Mouse (Mus musculus) brown adipose tissue, adult 24 weeks (tissue): ENCODE measurements around the gene Adk. TPM values are rescaled to one million over a fixed set of nuclear protein-coding genes. Genes with fewer than 3 reads are reported as not detected.

Source experiments
- H3K27ac ChIP-seq: fragments of 200-500 bp; replicated peaks from 2 replicates; pipeline ENCODE4 v1.5.1; 2012; ENCODE audit warnings: low read depth, mild to moderate bottlenecking, low read length
- H3K4me1 ChIP-seq: fragments of 200-500 bp; 2 replicates; pipeline ENCODE4 v1.6.1; 2012; ENCODE audit warnings: low read length, mixed read lengths; ENCODE audit not compliant: control insufficient read depth, insufficient read depth, insufficient read length
- H3K4me3 ChIP-seq: fragments of 200-500 bp; 2 replicates; pipeline ENCODE4 v1.5.1; 2012; ENCODE audit warnings: low read depth, mild to moderate bottlenecking, low read length, moderate library complexity; ENCODE audit not compliant: insufficient read depth
- polyA plus RNA-seq: library from polyadenylated mRNA; stranded (reverse); fragments of >200 nt; gene quantifications from 2 replicates; pipeline ENCODE4 v1.2.4, GENCODE M21; 2012; ENCODE audit not compliant: missing spikeins, insufficient read depth, insufficient read length

The Adk gene
- 138 and 145 TPM in 2 replicates for polyA plus RNA-seq

DNA sequence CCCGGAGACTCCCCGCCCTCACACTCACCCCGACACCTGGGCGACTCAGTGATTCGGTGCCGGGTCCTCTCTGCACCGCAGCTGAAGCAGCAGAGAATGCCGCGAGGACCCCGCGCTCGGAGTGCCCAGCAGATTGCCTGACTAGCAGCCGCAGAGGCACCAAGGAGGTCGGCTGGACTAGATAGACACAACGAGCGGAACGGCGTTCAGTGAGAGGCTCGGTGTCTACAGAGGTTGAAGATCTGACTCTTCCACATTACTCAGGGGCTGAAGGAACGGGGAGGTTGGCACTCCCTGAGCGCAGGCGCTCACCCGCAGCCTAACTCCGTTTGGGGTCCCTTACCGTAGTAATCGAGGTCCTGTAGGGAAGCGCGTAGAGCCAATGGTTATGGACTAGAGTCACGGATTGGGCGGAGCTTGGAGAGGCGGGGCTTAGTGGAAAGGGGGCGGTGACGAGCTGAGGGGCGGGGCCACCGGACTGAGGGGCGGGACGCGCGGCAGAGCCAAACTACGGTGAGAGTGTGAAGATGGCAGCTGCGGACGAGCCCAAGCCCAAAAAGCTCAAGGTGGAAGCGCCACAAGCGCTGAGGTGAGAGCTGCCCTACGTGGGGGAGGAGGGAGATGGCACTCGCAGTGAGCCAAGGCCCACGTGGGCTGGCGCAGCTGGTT is at the start of gene Adk, which contains the start of gene Ap3m1:
TSS of gene Adk (plus strand) at position 463 of the 669 bp plus-strand sequence.
TSS of gene Ap3m1 (minus strand) at position 397 of the 669 bp plus-strand sequence.
- H3K27ac ChIP-seq, result peak within 1 kb of the TSS; percentile 97
- H3K4me3 ChIP-seq, result peak within 1 kb of the TSS; percentile 75
- peaks cover 4% of the 10 kb centered on the region; the same call in 1 of the 2 replicates for H3K4me1 ChIP-seq

DNA sequence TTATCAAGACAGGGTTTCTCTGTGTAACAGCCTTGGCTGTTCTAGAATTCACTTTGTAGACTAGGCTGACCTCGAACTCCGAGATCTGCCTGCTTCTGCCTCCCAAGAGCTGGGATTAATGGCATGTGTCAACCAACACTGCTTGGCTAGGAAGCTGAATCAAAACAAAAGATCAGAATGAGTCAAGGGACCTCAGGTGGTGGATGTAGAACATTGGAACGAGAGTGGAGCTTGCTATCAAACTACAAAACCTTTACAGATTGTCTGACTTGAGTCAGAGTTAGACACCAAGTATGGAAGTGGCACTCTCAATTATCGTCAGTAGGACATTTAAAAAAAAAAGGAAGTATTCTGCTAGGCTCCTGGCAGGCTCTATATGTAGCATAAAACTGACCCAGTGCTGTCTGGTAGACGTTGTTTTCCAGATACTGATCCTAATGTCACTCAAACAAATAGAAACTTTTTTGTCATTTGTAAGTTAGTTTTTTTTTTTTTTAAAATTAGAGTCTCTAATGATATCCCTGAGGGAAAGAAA is 38.5 kb upstream of the Adk start:
- no peak overlapping the region for H3K27ac ChIP-seq
- H3K4me1 ChIP-seq, result no peaks in the 10 kb centered on the region
- no peak overlapping the region for H3K4me3 ChIP-seq

DNA sequence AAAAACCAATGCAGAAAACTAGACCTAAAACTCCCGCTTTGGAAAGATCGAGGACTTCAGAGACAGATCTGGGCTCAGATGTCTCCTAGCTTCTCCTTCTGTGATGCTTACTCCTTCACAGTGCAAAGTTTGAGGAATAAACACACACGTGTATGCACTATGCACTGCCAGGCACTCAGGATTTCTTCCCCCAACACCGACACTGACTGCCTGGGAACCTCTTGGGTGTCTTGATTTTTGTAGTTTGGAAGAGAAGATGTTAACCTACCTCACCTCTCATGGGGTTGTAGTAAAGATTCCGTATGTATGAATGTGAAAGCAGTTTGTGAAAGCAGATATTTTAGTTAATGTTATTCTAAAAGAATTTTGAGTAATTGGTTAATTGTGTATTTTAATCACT is 34.5 kb upstream of the Adk start:
- Histone ChIP-seq H3K27ac (no peak overlapping the region), H3K4me1 (no peaks in the 10 kb centered on the region)

DNA sequence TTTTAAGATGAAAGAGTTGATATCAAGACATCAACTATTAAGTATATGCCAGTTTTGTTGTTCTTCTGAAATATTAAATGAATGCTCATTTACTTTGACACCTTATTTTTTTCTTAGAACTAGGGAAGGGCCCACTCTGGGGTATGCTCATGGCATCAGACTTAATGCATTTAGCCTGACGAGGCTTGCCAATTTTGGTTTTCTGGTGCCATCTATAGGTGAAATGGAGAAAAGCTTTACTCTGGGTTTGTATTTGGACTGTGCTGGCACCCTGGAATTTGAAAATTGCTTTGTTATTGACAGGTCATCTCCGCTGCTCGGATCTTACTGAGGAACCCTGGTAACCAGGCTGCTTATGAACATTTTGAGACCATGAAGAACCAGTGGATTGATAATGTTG is 33.4 kb upstream of the Adk start:
- Histone ChIP-seq H3K27ac (no peak overlapping the region), H3K4me1 (no peaks in the 10 kb centered on the region), H3K4me3 (no peak overlapping the region)

More for the DNA sequence above, 34.5 kb upstream of the Adk start:
- H3K4me3 ChIP-seq, result no peak overlapping the region

DNA sequence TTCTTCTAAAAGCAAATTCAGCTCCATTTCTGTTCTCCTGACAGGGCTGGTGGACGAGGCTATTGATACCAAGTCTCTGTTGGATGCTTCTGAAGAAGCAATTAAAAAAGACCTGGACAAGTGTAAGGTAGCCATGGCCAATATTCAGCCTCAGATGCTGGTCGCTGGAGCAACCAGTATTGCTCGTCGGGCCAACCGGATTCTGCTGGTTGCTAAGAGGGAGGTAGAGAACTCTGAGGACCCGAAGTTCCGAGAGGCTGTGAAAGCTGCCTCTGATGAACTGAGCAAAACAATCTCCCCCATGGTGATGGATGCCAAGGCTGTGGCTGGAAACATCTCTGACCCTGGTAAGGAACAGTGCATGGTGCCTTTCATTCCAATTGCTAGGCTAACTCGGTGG is 31.9 kb upstream of the Adk start:
- no peaks in the 10 kb centered on the region for H3K4me1 ChIP-seq
- H3K27ac ChIP-seq, result no peak overlapping the region
- H3K4me3 ChIP-seq, result no peak overlapping the region

DNA sequence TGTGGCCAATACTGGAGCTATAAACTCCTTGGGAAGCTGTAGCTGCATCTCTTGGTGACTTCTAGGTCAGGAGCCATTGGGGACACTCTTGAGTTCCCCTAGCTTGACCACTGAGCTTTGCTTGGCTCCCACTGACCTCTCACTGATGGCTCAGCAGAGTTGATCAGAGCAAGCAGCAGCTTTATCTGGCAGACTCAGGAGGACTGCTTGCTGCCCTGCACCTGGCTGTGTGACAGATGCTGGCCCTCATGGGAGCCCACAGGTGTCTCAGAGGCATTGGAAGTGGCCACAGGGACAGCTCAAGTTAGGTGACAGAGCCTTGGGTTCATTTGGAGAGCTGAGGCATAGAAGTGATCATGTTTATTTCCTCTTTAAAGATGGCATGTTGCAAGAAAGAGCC is 24.8 kb upstream of the Adk start:
- Histone ChIP-seq H3K27ac (no peak overlapping the region), H3K4me1 (peaks cover 5% of the 10 kb centered on the region; the same call in 1 of the 2 replicates), H3K4me3 (no peak overlapping the region)

DNA sequence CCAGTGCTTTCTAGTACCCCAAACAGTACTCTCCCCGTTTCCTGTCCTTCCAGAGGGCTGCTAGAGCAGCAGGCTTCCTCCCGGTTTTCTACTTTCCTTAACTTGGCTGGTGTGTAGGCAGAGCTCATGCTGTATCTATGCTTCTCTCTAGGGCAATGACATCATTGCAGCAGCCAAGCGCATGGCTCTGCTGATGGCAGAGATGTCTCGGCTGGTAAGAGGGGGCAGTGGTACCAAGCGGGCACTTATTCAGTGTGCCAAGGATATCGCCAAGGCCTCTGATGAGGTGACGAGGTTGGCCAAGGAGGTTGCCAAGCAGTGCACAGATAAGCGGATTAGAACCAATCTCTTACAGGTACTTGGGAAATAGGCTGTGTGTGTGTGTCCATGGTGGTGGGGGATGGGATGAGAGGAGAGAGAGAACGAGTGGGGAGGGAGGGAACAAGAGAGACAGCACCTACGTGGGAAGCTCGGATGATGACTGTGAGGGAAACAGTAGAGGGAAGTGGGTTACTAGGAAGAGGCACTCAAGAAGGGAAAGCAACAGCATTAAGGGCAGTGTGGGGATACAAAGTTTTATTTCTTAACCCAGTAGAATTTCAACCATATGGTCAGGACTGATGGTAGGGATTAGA is 23.2 kb upstream of the Adk start:
- Histone ChIP-seq H3K4me3 (no peak overlapping the region), H3K4me1 (peaks cover 7% of the 10 kb centered on the region; the same call in 1 of the 2 replicates), H3K27ac (no peak overlapping the region)

DNA sequence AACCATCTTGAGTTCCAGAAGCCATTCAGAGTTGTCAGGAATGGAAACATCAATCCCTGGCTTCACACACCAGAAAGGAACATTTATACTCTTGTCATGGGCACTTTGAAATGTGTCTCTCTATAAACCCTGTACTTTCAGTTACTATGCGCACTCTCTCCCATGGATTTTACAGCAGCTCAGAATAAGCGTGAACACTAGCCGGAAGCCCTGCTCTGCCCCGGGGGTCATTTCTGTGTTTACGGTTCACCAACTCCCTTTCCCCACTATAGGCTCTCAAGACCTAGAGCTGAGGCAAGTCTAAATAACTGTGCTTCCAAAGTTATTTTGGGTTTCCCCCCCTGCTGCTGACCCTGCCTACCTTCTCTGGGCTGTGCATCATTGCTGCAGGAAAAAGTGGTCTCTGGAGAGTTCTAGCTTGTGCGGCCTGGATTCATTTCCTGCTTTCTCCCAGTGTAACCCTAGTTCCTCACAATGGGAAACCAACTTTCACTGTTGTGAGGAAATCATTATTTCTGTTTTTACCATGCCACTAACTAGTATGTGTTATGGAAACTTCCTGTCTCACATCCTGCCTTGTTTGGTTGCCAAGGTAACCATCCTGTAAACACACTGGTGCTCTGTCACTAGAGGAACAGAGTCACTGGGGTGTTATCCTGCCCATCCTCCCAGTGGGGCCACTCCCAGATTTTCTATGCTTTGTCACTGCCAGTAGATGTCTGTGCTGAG is 20.4 kb upstream of the Adk start:
- Histone ChIP-seq H3K4me1 (peaks cover 7% of the 10 kb centered on the region; the same call in 1 of the 2 replicates), H3K27ac (peak overlapping the region; percentile 90), H3K4me3 (0 out of 2 replicates have a peak overlapping the region, but pooled peaks have one; percentile 5)

DNA sequence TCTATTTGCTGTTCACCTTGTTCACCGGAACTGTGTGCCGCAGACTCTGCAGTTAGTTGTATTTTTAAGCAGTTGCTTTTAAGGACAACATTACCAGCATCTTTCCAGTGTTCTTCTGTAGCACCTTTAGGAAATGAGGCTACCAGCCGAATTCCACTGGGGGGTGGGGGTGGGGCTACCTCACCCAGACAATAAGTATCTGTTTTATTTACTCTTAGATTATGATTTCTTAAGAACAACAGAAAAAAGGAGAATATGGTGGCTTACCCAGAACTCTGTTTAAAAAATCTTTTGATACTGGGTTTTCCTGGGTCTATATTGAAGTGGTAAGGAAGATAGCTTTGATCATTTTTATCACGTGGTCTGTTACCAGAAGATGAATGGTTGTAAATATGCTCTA is 18.1 kb upstream of the Adk start:
- Histone ChIP-seq H3K4me3 (no peak overlapping the region), H3K27ac (no peak overlapping the region), H3K4me1 (peaks cover 7% of the 10 kb centered on the region; the same call in 1 of the 2 replicates)

DNA sequence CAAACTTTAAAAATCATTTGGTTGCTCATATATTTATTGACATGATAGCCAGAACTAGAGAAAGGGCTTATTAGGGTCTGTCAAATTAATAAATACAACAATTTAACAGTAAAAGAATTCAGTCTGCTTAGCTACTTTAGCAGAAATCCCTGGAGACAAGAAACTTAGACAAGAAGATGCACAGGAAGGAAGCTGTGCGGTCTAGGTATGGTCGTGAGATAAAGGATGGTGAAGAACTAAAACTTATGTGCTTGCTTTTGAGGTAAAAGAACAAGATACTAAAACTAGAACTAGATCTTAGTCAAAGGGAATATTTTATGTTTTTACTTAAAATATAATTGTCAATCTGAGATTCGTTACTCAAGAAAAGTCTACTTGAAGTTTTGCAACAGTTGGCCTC is 17.6 kb upstream of the Adk start:
- H3K27ac ChIP-seq, result no peak overlapping the region
- H3K4me3 ChIP-seq, result no peak overlapping the region
- peaks cover 7% of the 10 kb centered on the region; the same call in 1 of the 2 replicates for H3K4me1 ChIP-seq

DNA sequence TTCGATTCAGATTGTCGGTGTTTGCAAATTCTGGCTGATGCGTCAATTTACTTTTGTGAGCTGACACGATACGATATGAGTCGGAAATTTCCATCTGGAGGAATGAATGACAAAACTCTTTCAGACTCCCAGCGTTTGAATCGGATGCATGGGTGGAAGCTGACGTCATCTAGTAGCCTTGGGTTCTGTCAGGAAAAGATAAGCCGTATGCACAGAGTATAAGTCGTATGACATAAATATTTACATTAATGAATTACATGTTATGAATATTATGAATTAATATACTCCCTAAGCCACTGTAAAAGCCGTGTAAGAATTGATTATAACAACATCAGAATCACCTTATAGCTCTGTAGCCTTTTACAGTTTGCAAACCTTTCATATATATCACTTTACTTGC is 13.3 kb upstream of the Adk start:
- H3K4me1 ChIP-seq, result peaks cover under 1% of the 10 kb centered on the region; the same call in 1 of the 2 replicates
- H3K27ac ChIP-seq, result no peak overlapping the region
- no peak overlapping the region for H3K4me3 ChIP-seq

DNA sequence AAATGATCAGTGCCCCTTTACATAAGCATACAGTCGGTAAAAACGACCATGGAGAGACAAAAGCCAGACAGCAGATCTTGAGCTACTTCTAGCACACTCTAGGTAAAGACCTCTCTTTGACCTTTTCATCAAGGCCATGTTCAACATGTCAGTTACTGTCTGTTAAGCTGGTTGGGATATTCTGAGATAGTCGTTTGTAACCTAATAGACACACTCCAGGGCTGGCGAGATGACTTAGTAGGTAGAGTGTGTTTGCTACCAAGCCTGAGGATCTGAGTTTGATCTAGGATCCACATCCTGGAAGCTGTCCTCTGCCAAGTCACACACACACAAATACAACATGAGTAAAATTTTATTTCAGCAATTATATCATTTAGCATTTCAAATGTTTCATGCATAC is 12.8 kb upstream of the Adk start:
- no peaks in the 10 kb centered on the region for H3K4me1 ChIP-seq

DNA sequence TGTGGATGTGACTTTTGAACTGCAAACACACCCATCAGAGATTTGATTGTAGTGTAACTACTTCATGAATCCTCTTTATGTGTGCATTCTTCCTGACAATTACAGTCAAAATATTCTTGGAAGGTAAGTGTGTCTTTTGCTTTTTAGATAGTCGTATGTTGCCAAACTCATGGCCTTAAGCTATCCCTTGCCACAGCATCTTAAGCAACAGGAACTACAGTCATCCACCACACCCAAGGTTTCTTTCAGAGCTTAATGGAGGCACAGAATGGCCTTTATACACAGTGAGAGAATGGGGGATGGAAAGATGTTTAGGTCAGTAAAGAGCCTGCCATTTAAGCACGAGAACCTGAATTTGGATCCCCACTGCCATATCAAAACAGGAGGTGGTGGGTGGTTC is 4.5 kb upstream of the Adk start:
- no peak overlapping the region for H3K4me3 ChIP-seq
- peaks cover 4% of the 10 kb centered on the region; the same call in 1 of the 2 replicates for H3K4me1 ChIP-seq
- H3K27ac ChIP-seq, result peak overlapping the region; percentile 21; the same call in 1 of the 2 replicates

More for the DNA sequence above, 12.8 kb upstream of the Adk start:
- Histone ChIP-seq H3K27ac (no peak overlapping the region), H3K4me3 (no peak overlapping the region)

DNA sequence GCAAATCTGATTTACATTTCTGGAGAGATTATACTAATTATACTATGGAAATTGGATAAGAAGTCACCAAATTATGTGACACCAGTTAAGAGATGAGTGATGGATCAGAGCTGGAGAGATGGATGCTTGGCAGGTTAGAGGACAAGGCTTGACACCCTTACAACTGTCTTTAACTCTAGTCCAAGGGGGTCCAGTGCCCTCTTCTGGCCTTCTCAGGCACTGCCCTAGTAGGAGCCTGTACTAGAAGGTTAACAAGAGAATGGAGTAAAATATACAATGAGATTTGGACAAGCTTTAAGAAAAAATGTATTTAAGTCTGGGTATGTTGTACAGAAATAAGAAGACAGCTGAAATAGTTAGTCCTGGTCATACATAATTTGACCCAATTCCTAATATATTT is 3.5 kb upstream of the Adk start:
- Histone ChIP-seq H3K27ac (no peak overlapping the region), H3K4me1 (peaks cover 4% of the 10 kb centered on the region; the same call in 1 of the 2 replicates), H3K4me3 (no peak overlapping the region)

DNA sequence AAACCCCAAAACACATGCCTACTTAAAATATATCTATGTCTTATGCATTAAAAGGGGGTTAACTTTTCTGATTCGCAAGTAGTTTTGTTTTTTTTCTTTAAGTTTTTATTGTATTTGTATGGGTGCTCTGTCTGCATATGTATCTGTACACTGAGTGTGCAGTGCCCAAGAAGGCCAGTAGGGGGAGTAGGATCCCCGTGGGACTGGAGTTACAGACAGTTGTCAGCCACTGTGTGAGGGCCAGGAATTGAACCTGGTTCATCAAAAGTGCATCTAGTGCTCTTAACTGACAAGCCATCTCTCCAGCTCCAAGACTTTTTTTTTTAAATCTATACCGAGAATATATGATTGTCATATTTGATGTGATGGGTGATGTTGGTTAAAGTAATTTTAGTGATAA is 1.6 kb upstream of the Adk start:
- no peak overlapping the region for H3K4me3 ChIP-seq
- no peak overlapping the region for H3K27ac ChIP-seq
- H3K4me1 ChIP-seq, result peaks cover 4% of the 10 kb centered on the region; the same call in 1 of the 2 replicates
